Mouse (Mus musculus): ENCODE data around the gene Sgms2.

The Sgms2 gene

DNA sequence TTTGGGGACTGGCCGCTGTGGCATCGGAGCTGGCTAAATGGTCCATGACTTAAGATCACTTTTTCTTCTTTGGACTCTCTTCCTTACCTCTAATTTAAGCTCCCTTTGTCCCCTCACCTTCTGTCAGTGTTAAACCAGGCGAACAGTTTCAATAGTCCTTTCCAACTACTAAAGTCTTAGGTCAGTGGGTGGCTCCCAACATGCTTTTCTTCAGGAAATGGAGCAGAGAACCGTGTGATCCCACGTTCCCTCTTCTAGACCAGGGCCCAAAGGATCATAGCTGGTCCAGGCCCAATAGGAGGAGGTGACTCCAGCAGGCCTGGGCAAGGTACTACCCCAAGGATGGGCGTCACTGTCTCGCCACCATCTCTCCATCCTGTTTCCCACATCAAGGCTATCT, 7.6 kb downstream of the Sgms2 start:
- DNase-seq: no peak

- DNase-seq: no peak
Observed at GRCm38 (mm10) chr3:131481976-131482712, 9.1 kb downstream of the Sgms2 start.

- DNase-seq: no peak
Observed at GRCm38 (mm10) chr3:131480659-131481058, 10.6 kb downstream of the Sgms2 start.

DNA sequence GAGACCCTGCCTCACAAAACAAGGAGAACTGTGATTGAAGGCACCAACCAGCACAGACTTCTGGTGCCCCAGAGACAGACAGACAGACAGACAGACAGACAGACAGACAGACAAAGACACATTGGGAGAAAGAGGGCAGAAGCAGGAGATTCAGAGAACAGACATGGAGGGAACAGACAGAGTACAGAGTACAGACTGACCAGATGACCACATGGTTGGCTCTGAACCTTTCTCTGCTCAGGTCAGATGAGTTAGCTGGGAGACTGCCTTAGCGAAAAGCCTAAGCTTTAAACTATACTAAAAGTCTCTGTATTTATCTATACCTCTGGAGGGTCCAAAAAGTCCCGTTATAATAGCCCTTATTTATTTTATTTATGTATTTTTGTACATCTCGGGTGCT, 11.8 kb downstream of the Sgms2 start:
- DNase-seq: no peak

- no peak for DNase-seq
Observed at GRCm38 (mm10) chr3:131476002-131476401, 15.2 kb downstream of the Sgms2 start.

DNA sequence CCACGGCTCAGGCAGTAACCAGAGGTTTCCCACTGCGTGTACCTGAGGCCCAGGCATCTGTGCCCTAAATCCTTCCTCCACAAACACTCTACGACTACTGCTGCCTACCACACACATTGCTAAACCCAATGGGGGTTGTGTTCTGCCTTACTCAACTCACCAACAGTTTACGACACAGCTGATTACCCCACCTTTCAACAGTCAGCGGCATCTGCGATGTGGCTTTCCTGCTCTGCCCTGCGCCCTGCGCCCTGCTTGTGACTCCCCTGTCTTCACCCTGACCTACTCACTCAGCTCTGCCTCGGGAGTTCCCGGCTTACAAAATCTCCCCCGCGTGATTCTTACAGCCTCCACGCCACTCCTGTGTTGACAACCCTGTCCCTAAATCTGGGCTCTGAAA, 16.7 kb downstream of the Sgms2 start:
- no peak for DNase-seq

- no peak for DNase-seq
Observed at GRCm38 (mm10) chr3:131473496-131473895, 17.7 kb downstream of the Sgms2 start.

GRCm38 (mm10) chr3:131471836-131472235, 19.4 kb downstream of the Sgms2 start:
- no peak for DNase-seq

DNA sequence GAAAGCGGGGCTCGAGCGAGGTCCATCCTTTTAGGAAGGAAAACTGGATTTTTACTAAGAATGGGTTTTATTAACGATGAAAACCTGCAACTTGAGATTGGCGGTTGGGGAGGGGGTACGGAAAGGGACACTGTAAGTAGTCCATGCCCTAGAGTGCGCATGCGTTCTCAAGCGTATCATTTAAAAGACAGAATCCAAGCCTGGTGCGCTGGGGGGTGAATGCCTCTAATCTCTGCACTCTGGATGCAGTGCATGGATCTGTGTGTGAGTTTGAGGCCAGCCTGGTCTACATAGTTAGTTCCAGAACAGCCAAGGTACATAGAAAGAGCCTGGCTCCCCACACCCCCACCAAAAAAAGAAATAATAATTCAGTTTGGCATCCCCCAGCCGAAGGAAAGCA, 19.8 kb downstream of the Sgms2 start:
- DNase-seq: no peak

DNA sequence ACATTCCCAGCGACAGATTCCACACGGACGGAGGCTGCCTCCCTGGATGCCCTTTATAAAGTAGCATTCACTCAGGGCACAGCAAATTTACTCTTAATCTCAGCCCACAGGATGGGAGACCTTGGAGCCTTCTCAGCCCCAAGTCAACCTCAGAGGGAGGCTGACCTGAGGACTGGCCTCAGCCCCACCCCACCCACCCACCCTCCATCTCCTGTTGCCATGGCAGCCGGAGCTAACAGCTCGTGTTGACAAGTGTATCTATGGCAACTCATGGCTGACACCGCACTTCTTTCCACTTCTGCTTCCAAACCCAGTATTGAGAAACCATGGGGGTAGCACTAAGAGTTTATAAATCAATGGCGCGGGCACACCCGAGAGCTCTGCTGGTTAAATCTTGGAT, 20.4 kb downstream of the Sgms2 start:
- no peak for DNase-seq

- DNase-seq: no peak
Observed at GRCm38 (mm10) chr3:131469636-131470035, 21.6 kb downstream of the Sgms2 start.

DNA sequence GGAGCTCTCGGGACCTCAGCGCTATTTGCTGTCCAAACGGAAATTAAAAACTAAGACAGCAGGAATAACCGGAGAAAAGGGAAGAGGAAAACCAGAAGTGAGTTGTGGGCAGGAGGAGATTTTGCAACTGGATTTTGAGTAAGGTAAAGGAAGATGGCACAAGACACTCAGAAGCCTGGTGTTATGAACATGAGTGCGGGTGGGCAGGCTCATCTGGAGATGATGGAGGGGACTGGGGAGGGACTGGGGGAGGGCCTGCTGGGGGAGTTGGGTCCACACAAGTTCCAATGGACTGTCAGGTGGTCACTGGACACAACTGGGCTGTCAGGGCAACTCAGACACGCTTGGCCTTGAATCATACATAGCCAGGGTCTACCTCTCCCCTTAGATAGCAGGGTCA, 24.8 kb downstream of the Sgms2 start:
- no peak for DNase-seq

DNA sequence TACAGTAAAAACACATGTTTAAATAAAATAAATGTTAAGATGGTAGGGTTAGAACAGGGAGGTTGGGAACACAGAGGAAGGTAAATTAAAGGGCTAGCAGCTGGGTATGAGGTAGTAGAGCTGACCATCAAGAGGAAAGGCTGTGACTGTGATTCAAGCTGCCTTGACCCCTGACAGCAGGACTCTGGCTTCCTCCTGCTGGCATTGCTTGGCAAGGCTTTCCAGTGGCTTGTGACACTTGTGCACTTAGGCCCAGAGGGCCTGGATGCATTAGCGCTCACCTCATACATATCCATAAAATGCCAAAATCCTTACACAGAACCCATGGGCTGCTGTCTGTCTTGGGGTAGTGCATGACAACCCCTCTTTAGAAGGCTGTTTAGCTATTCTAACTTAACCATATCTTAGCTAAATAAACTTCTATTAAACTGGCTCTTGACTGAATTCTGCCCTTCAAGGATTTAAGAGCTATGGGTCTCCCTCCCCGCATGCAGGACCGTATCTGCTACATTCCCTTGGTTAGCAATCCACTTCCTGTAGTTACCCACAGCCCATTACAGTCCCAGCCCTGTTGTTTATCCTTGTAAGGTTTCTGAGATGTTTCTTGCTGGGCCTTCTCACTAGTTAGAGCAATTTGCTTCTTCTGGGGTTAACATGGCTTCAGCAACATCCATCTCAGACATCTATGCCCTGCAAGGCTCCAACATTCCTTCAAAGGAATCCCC, 25.5 kb downstream of the Sgms2 start:
- DNase-seq: no peak

DNA sequence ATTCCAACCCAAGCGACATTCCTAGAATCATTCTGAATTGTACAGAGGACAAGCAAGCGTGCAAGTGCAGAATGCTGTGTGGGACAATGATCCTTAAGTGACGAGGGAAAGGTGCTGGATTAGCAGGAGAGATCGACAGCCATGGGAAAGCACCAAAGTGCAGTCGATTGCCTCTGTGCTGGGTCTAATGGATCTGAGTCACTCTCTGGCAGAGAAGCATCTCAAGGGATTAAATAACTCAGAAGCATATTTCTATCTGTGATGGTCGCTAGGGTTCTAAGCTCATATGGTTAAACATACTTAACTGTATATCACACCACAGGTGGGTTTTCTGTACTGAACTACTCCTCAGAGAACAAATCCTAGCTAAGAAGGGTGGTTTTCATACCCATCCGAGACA, 118.2 kb downstream of the Sgms2 start:
- DNase-seq: no peak

GRCm38 (mm10) chr3:131368678-131369077, 122.5 kb downstream of the Sgms2 start:
- DNase-seq: no peak

- DNase-seq: no peak
Observed at GRCm38 (mm10) chr3:131367452-131367851, 123.8 kb downstream of the Sgms2 start.

GRCm38 (mm10) chr3:131364632-131365446, 126.4 kb downstream of the Sgms2 start:
- DNase-seq: no peak

- no peak for DNase-seq
Observed at GRCm38 (mm10) chr3:131364194-131364593, 127.0 kb downstream of the Sgms2 start.

DNA sequence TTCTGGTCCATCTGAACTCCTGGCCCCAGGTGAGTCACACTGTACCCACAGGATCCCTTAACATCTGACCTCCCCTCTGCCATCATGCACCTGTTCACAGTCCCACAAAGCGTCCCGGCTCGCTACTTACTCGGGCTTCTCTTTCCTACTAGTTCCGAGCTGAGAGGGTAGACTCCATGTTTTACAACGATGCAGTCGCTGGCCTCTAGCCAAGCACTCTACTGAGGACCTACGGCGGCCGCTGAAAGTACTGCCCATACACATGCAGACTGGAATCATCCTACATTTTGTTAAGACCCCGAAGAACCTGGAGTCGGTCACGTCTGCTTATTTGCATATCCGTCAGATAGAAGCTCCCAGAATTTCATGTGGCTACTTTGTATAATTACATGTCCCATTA, 127.6 kb downstream of the Sgms2 start:
- DNase-seq: no peak

DNA sequence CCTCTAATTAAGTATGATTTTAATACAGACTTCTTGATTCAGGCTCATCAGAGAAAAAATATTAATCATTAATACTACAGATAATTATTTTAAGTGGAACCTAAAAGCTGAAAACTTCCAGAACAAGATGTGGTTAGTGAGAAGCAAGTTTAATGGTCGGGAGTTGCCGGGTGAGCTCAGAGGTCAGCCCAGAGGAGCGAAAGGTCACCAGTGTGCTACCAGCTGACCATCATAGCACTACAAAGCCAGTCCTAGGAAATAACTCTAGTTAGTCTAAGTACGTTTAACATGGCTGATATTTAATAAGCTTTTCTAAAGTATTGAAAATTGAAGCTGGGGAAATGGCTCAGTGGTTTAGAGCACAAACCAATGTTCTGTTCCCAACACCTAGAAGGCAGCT, 129.3 kb downstream of the Sgms2 start:
- no peak for DNase-seq

DNA sequence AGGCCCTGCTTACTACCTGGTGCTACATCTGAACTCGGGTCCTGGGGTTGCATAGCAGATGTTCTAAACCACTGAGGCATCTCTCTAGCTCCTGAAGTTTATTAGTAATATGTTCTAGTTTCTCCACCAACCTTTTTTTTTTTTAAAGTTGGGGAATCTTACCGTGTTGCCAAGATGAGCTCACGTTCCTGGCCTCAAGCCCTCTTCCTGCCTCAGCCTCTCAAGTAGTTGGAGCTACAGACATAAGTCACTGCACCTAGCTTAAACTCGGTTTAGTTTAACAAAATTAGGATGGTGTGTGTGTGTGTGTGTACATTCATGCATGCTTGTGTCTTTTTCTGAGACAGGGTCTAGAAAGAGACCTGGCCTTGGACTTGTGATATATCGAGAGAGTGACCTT, 132.2 kb downstream of the Sgms2 start:
- no peak for DNase-seq

DNA sequence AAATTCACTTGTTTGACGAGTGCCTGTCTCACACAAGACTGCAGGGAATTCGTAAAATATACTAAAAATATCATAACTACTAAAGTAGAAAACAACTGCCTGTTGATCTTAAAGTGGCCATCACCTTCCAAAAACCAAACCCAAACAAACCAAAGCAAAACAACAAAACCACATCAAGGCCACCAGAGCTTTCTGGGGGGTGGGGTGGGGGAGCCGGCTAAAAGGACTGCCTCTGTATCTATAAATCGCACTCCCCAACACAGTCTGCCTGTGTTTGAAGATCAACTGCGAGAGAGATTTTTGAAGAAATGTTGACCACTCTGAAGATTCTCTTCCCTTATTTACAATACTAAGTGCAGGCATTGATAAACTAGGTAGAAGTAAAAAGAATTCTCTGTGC, 133.0 kb downstream of the Sgms2 start:
- DNase-seq: no peak

- DNase-seq: no peak
Observed at GRCm38 (mm10) chr3:131357643-131358042, 133.6 kb downstream of the Sgms2 start.

GRCm38 (mm10) chr3:131356026-131356425, 135.2 kb downstream of the Sgms2 start:
- DNase-seq: no peak

Data from cerebellum, adult 9-11 months (tissue).